Mouse (Mus musculus): ENCODE results near the gene Fgfr2. TPM values are rescaled to one million over a fixed set of nuclear protein-coding genes. Genes with fewer than 3 reads are reported as not detected.
"Not testable (repeated sequence)": the region's sequence is repeated elsewhere in the genome, so short reads cannot be mapped to it uniquely, and the experiment has no call there.

Fgfr2 gene
- polyA plus RNA-seq, 2 experiments from 2014 or later: not detected

DNA sequence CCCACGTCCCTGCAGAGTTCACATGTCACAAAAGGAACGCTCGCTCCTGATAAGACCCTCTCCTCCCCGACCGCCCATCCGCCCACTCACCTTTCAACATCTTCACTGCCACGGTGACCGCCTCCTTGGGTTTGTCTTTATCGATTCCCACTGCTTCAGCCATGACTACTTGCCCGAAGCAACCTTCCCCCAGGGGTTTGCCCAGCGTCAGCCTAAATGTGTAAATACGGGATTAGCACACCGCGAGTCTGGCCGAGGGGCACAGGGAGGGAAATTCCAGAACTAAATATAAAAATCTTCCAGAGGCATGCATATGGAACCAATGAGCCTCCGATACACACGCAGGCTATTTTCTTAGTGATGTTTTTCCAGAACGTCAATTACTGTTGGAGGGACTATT lies 2940.6 kb downstream of the Fgfr2 start:
- ATAC-seq: no peak

DNA sequence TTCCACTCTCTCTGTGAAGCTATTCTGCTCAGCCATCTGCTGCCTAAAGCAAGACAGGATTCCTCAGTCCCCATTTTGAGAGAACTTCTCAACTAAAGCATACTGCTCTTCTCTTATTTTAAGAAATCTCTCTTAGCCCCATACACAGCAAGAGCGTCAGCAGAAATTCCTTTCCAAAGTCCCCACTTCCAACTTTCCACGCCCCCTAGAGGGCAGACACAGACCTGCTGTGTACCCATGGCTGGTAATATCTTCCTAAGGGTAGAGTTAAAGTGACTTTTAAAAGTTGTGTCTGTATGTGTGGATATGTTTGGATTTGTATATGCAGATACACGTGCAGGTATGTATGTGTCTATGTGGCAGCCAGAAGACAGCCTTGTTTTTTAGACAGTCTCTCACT lies 2944.2 kb downstream of the Fgfr2 start:
- ATAC-seq: no peak

DNA sequence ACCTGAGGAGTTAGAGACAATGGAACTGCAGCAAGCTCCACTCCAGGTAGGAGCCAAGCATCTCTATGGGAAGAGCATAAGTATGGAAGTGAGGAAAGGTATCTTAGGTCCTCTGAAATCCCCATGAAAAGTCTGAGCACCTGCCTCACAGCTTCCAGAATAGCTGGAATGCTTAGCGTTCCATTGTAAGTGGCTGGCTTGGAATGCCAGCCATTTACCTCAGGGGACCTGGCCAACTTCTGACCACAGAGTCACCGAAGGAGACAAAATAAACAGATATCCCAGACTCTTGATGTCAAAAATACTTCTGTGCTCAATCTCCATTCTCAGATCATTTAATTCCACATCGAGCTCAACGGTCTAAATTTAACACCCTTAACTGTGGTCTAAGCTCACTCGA lies 2946.1 kb downstream of the Fgfr2 start:
- ATAC-seq: no peak

DNA sequence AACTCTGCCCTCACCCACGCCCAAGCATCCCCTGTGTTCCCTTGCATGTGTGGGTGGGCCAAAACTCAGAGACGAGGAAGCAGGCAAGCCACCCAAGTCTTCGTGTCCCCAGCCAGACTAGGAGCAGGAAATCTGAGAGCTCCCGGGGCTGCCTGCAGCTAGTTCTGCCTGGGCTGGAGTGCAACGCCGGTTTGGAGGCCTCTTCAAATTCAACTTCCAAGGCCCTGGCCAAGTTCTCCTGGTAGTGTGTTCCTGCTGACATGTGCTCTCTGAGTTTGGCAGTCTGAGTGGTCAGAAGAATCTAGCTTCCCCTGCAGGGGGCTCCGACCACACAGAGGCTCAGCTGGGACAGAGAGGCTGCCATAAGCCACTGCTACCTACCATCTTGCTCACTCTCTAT lies 2948.6 kb downstream of the Fgfr2 start:
- ATAC-seq: no peak

DNA sequence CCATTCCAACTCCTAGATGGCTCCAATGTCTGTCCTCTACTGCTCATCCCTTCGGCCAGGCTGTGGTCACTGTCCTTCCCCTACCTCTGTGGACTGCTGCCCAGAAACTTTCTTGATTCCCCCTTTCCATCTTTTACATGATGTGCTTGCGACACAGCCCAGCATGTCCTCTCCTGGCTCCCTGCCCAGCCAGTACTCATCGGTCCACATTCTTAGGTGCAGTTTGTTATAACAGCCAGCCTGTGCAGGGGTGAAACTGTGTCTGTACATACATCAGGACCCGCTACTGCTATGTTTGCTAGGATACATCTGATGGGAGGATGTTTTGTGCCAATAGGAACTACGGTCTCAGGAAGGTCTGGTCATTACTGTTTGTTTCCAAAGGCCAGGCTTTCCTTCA lies 2949.2 kb downstream of the Fgfr2 start:
- ATAC-seq: no peak

DNA sequence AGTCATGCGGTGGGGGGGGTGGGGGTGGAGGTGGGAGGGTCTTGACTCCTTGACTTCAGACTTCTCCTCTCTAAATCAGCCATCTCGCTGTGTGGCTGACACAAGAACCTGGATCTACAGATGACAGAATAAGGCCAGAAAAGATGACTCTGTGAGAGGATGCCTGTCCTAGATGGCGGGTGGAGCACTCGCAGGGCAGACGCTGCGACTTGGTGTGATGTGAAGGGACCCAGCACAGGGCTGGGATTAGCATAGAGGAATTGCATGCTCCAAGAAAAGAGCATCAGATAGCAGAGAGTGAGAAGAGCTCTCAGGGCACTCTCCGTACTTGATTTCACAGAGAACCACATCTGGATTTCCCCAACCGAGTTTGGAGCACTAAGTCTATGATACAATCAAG lies 2953.0 kb downstream of the Fgfr2 start:
- no peak for ATAC-seq

DNA sequence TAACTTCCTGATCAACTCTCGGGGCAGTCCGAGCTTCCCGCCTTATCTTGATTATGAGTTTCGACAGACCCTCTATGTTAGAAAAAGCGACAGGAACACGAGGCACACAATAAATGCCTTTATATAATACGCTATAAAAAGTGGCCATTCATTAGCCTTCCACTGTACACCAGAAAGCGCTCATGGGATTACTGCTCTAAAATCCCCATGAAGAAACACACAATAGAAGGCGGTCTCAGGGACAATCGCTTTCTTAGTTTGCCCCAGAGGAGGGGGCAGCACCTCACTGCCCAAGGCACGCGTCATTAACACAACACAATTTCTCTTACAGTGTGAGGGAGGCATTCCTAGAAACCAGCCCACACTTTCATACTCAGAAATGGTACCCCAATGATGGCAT lies 2954.9 kb downstream of the Fgfr2 start:
- ATAC-seq: no peak

DNA sequence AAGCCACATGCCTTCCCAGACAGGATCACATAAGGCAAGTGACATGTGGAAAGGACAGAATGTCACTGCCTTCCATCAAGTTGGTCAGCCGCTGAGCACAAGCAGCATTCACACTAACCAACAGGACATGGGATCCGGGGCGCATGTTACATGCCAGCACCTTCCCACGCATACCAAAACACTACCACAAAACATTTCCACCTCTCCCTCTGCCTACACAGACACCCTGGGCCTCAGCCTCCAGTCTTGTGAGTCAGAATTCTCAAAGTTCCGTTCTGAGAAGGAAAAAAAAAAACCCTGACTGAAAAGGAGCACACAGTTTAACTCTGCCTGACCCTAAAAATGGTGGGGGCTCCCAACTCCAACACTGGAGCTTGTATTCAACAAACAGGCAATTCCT lies 2955.9 kb downstream of the Fgfr2 start:
- ATAC-seq: no peak

DNA sequence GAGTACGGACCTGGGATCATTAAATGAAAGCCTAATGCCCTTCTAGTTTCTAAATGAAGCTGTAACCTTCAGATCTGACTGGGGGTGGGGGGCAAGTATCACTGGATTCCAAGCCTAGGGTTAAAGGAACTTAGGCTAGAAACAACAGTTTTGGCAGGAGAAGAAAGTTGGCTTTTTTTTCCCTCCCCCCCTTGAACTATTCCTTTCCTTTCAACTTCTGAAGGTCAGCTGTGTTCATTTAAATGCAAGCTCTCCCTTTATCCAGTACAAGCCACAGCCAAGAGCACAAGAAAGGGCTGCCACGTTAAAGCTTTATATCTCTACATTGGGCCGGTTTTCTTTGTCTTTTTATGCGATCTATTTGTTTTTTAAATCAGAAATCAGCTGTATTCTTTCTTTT lies 2957.0 kb downstream of the Fgfr2 start:
- ATAC-seq: no peak

DNA sequence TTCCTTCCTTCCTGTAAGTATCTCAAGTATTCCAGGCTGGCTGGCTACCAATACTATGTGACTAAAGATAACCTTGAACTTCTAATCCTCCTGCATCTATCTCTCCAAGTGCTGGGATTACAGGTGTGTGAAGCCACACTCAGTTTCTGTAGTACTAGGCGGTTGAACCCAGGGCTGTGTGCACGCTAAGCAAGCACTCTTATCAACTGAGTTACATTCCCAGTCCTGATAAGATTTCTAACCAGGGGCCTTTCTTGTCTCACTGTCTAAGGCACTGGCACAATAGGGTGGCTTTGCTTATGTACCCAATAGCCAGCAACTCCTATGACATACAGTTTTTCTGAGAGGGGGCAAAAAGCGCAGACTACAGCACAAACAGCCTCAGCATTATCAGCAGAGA lies 2957.7 kb downstream of the Fgfr2 start:
- ATAC-seq: no peak

DNA sequence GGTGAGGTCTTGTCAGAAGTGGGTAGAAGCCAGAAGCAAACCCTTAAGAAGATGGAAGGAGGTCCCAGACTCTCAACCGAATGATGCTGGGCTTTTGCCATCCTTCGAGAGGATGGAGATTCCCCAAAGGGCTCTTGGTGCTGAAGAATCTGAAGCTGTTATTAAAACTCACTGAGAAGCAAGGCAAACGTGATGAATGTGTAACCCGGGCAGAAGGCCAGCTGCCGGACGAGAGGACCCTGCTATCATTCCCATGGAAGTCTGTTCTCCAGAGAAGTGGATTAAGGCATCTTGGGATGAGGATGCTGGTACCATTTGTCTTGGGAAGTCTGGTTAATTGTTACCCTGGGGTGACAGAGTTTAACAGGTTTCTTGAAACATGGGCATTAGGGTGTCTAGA lies 2960.4 kb downstream of the Fgfr2 start:
- ATAC-seq: no peak

DNA sequence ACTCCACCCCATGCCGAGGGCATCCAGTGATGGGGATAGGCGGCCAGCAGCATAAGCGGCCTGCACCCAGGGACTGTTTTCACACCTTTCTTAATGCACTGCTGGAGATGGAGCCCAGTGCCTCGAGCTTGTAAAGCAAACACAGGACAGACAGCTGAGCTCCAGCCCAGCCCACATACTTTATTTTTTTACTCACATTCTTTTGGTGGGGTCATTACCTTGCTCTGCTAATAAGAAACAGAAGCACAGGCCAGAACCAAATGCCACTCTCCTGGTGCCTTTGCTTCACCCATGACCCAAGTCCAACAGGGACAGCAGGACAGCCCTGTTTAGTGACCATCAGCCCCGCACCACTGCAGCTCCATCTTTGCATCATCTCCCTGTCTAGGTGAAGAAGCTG lies 2961.6 kb downstream of the Fgfr2 start:
- no peak for ATAC-seq

DNA sequence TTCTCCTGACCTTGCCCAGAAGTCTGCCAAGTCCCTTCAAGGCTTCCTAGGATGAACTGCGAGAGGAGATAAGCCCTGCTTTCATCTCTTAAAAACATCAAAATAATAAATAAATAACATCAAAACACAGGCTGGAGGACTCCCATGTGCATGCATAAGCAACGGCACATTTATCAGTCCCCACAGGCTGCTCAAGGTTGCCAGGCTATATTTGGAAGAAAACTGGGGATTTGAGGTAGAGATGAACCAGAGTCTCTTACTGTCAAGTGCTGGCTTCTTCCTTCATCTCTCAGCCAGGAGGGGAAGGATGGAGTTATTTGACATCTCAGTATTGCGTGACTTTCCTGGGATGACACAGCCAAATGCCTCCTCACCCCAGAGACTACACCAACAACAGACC lies 2964.3 kb downstream of the Fgfr2 start:
- no peak for ATAC-seq

DNA sequence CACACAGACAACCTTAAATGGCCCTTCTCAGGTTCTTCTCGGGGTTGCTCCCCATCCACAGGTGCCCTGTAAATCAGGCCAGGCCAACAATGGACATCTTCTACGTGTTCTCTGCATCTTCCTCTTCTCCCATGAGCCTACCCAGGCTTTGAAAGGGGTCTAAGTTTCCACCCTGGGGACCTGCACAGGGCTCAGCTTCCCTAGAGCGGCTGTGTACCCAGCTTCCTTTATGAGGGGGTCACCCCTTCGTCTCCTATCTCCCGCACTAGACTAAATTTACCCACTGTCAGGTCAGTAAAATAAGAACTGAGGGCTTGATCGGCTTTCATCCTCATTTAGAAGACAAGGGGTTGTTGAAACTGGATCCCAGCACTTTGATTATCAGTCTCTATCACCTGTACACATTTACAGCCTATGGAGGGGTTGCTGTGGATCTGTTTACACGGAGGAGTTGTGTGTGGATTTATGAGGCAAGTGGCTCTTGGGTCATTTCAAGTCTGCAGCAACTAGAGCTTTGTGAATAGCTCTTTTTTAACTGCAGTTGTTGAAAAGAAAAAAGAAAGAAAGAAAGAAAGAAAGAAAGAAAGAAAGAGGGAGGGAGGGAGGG lies 2969.7 kb downstream of the Fgfr2 start:
- ATAC-seq: no peak

DNA sequence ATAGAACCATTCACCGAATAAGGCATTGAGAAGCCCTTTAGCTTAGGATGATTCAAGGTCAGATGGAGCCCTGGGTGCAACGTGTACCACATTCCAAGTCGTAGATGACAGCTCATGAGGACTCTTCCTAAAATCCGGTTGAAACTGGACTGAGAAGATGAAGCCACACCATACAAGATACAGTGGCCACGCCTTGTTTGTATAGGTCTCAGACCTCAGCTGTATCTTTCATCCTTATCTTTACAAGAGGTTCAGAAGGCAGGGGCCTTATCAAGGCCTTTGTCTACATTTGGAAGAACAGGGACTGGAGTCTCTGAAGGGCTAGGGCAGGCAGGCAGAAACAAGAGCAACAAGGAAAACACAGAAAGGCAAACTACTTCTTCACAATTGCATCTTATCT lies 2974.2 kb downstream of the Fgfr2 start:
- ATAC-seq: no peak

DNA sequence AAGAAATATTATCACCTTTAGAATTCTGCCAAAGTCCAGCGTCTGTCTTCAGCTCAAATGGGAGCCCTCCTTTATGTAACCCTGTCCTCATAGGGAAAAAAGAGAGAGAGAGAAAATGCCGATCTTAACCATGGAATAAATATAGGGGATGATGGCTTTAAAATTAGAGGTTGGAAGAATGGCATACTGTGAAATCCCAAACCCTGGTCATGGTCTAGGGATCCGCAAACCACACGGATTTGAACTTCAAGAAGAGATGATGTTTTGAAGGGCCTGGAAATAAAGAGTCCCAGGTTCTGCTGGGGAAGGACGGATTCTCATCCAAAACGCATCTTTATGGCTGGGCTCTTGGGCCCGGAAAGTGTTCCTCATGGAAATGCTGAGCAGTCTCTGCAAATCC lies 2975.9 kb downstream of the Fgfr2 start:
- ATAC-seq: no peak

DNA sequence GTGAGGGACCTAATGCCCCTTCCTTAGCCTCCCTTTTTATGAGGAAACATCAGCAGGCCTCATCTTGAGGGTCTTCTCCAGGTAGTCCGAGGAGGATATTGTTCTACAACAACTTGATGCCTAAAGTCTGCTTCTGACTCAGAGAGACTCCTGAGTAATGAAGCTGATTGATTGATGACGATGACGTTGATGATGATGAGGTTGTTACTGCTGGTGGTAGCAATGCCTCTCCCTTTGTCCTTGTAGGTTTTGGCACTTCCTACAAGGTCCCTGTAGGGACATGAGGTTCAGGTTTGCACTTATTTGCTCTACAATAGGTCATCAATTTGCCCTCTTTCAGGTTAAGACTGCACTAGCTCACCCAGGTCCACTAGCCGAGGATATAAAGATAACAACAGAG lies 2977.9 kb downstream of the Fgfr2 start:
- ATAC-seq: no peak

DNA sequence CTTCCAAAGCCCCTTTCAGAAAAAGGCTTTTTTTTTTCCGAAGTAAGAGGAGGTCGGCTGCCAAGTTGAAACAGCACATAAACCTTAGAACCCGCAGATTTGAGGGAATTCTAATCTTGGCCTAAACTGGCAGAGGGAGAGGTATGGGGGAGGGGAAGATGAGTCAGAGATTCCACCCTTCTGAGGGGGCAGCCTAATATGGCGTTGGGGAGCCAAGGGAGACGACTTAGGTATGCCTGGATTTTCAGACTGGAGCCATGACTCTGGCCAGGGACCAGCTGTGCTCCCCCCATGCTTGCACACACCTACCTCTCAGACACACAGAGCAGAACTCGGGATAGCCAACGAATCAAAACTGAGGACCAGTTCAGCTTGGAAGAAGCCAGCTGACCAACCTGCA lies 2979.8 kb downstream of the Fgfr2 start:
- no peak for ATAC-seq

DNA sequence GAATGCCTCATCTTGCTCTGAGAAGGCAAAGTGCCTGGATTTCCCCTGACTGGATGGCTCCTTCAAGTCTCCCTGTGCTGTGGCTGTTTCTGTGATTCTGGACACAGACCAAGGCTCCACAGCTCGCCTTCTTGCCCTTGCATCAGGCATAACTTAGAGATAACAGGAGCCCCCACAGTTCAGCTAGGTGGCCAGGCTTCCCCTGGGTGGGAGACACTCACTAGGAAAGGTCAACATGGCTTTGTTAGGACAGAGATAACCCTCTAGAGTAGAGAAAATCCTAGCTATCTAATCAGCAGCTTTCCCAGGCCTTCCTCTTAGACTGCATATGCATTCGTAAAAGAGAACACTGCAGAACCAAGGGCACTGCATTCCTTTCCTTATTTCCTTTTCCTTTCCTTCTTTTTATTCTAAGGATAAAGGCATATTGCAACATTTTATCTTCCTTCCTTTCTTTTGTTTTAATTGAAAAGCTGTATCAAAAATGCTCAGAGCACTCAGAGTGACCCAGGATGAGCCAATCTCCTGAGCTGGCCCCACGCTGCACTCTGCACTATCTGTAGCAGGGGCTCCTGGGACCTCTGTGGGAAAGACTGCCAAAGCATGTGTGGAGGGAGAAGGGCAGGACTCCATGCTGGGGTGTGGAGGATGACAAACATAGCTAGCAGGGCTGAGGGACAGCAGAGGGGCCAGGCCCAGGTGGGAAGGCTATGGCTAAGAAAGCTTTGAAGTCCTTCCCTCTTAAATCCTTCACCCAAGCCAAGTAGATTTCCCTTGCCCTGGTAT lies 2981.9 kb downstream of the Fgfr2 start:
- ATAC-seq: no peak

DNA sequence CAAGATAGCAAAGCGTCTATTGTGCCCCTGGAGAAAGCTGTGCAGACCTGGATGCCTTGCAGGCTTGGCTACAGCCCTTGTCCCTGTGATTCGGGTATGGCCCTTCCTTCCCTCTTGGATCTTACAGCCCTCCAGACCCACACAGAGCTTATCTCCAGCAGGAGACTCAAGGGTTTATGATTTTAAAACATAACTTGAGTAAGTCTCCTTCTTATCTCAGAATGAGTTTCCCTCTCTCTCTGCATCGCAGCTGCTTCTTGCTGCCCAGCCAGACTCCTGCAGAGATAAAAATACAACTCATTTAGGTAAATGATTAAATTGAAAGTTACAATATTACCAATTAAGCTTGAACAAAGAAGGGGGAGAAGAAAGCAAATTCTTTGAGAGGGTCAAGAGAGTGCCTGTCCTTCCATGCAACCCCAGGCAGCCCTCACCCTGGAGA lies 2988.2 kb downstream of the Fgfr2 start:
- ATAC-seq: no peak

DNA sequence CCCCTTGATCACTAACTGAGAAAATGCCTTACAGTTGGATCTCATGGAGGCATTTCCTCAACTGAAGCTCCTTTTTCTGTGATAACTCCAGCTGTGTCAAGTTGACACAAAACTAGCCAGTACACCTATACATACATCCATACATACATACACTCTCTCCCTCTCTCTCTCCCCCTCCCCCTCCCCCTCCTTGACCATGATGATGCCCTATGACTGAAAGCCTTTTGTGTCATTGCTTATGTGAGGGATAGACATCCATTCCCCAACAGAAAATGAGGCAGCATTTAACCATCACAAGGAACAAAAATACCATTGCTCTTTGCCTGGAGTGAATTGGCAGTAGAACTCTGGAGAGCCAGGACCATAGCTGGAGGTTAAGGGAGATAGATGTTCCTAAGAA lies 2988.7 kb downstream of the Fgfr2 start:
- ATAC-seq: not testable (repeated sequence)

DNA sequence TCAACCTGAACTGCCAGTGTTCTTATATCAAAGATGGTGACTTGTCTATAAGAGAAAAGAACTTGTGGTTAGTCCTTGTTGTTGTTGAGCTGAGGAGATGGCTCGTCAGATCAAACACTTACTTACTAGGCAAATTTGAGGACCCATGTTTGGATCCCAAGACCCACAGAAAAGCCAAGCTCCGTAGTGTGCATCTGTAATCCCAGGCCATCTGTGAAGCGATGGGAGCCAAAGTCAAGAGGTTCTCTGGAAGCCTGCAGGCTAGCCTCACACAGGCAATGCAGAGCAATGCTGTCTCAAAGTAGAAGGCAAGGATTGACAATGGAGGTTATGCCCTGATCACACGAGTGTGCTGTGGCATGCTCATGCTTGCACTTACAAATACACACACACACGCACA lies 2992.9 kb downstream of the Fgfr2 start:
- ATAC-seq: no peak

DNA sequence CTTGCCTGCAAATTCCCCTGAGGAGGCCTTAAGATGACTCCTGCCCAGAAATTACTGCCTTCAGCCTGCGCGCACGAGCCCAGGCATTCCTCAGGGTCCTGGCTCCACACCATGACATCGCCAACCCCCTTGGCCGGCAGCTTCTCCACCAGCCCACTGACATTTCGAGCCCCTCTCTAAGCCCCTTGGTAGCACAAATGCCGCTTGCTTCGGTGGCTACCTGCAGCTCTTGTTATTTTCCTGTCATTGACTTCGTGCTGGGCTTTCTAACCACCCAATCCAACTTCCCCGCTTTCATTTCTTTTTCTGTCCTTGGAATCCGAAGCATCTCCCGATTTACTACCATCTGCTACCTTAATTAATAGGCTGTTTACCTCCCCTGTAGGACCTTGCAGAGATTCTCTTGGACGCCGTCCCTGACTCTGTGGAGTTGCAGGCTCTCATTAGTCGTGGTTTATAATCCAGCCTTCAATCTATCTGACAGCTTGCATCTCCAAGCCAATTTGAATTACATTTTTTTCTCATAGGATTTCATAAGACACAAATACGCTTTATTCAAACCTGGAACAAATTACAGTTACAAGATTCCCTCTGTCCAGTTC lies 2993.7 kb downstream of the Fgfr2 start:
- no peak for ATAC-seq

DNA sequence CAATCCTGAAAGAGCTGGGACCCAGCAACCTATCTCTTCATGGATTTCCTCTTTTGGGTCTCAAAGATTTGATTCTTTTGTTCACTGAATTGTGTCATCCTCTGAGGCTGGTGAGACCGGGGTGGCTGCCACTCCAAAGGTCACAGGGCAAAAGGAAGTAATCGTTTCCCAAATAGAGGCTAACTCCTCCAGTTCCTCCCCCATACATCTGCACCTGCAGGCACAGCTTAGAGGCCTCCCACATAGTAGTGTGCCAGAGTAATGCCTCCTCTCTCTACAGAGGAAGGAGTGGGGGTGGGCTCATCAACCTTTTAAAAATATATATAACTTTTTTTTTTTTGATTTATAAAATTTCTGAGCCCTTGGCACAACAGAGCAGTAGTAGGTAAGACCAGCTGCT lies 3001.6 kb downstream of the Fgfr2 start:
- no peak for ATAC-seq

All from activated CD4-positive, CD25-positive, alpha-beta regulatory T cell, adult 4 months (primary cell).